Mouse (Mus musculus) midbrain, embryonic 12.5 days (tissue): ENCODE results near the gene Prap1. TPM values are rescaled to one million over a fixed set of nuclear protein-coding genes. Genes with fewer than 3 reads are reported as not detected.
"Not testable (repeated sequence)": the region's sequence is repeated elsewhere in the genome, so short reads cannot be mapped to it uniquely, and the experiment has no call there.

Experiments used
- ATAC-seq: fragments of 200-750 bp; cut with Nextera tagmentation; 2 replicates; pipeline ENCODE4 v1.8.0; 2017; ENCODE audit warnings: low read depth, moderate TSS enrichment, moderate library complexity; ENCODE audit not compliant: low FRiP score
- H3K27ac ChIP-seq: fragments of 300-500 bp; sonication (generic); replicated peaks from 2 replicates; pipeline ENCODE4 v1.5.1; 2016; ENCODE audit warnings: mild to moderate bottlenecking
- H3K27me3 ChIP-seq: fragments of 300-500 bp; sonication (generic); 2 replicates; pipeline ENCODE4 v1.6.1; 2016; ENCODE audit warnings: mild to moderate bottlenecking
- H3K36me3 ChIP-seq: fragments of 300-500 bp; sonication (generic); 2 replicates; pipeline ENCODE4 v1.6.1; 2016
- H3K4me1 ChIP-seq: fragments of 300-500 bp; sonication (generic); 2 replicates; pipeline ENCODE4 v1.6.1; 2016
- H3K4me2 ChIP-seq: fragments of 300-500 bp; sonication (generic); replicated peaks from 2 replicates; pipeline ENCODE4 v1.6.1; 2016; ENCODE audit warnings: mild to moderate bottlenecking, moderate library complexity
- H3K4me3 ChIP-seq: fragments of 300-500 bp; sonication (generic); 2 replicates; pipeline ENCODE4 v1.5.1; 2016; ENCODE audit warnings: mild to moderate bottlenecking
- H3K9ac ChIP-seq: fragments of 300-500 bp; sonication (generic); replicated peaks from 2 replicates; pipeline ENCODE4 v1.6.1; 2016; ENCODE audit warnings: mild to moderate bottlenecking, moderate library complexity
- H3K9me3 ChIP-seq: fragments of 300-500 bp; sonication (generic); 2 replicates; pipeline ENCODE4 v1.6.1; 2016; ENCODE audit warnings: mild to moderate bottlenecking
- WGBS: fragments of 180-500 bp; shearing (Covaris S2); methylation state at CpG from one replicate; pipeline ENCODE4 v1.1.7; 2016; 5-methylcytosine and 5-hydroxymethylcytosine counted together
- polyA plus RNA-seq: library from polyadenylated mRNA; unstranded; fragments of >200 nt; fragmentation: Nextera tagmentation; extraction: Ambion mirVana; gene quantifications from 2 replicates; pipeline ENCODE4 v1.2.1, GENCODE M21; 2016

The Prap1 gene
- polyA plus RNA-seq, 1 experiment from 2014 or later: not detected

- Histone ChIP-seq H3K4me3 (no peak overlapping the region), H3K9me3 (no peaks in the 10 kb centered on the region), H3K4me1 (peaks cover 9% of the 10 kb centered on the region), H3K27me3 (no peaks in the 10 kb centered on the region; the same call in 1 of the 2 replicates), H3K9ac (no peak overlapping the region), H3K27ac (no peak overlapping the region), H3K36me3 (no peaks in the 10 kb centered on the region), H3K4me2 (no peak overlapping the region)
- ATAC-seq: no peak
- 39% methylated on average over 4 of the region's 4 CpGs for WGBS
Measured at GRCm38 (mm10) chr7:140122765-140123164, 29.6 kb downstream of the Prap1 start.

- ATAC-seq: no peak
- H3K9me3 ChIP-seq: no peaks in the 10 kb centered on the region
- no peaks in the 10 kb centered on the region for H3K36me3 ChIP-seq
- no peak overlapping the region for H3K27ac ChIP-seq
- H3K4me3 ChIP-seq: no peak overlapping the region
- H3K9ac ChIP-seq: no peak overlapping the region
- no peak overlapping the region for H3K4me2 ChIP-seq
- peaks cover 9% of the 10 kb centered on the region for H3K4me1 ChIP-seq
- WGBS: 89% methylated on average over 1 of the region's 1 CpGs
- no peaks in the 10 kb centered on the region; the same call in 1 of the 2 replicates for H3K27me3 ChIP-seq
Measured at GRCm38 (mm10) chr7:140124382-140124781, 31.2 kb downstream of the Prap1 start.

- Histone ChIP-seq H3K4me2 (peak overlapping the region; percentile 77), H3K27ac (no peak overlapping the region), H3K9me3 (no peaks in the 10 kb centered on the region), H3K4me1 (peaks cover 9% of the 10 kb centered on the region), H3K27me3 (no peaks in the 10 kb centered on the region; the same call in 1 of the 2 replicates), H3K36me3 (peaks cover 5% of the 10 kb centered on the region; the same call in 1 of the 2 replicates), H3K9ac (peak overlapping the region; percentile 76), H3K4me3 (peak overlapping the region; percentile 74)
- peak; percentile 97 for ATAC-seq
- 2% methylated on average over 40 of the region's 40 CpGs for WGBS
Measured at GRCm38 (mm10) chr7:140125278-140126021, 32.3 kb downstream of the Prap1 start.

- 6% methylated on average over 5 of the region's 5 CpGs for WGBS
- Histone ChIP-seq H3K9ac (peak overlapping the region; percentile 76), H3K4me3 (peak overlapping the region; percentile 74), H3K36me3 (peaks cover 7% of the 10 kb centered on the region; the same call in 1 of the 2 replicates), H3K9me3 (no peaks in the 10 kb centered on the region), H3K27ac (no peak overlapping the region), H3K4me2 (peak overlapping the region; percentile 77), H3K27me3 (no peaks in the 10 kb centered on the region; the same call in 1 of the 2 replicates), H3K4me1 (peaks cover 9% of the 10 kb centered on the region)
- no peak for ATAC-seq
Measured at GRCm38 (mm10) chr7:140126022-140126350, 32.8 kb downstream of the Prap1 start.

- Histone ChIP-seq H3K9me3 (no peaks in the 10 kb centered on the region), H3K27ac (no peak overlapping the region), H3K4me2 (no peak overlapping the region), H3K9ac (no peak overlapping the region), H3K27me3 (no peaks in the 10 kb centered on the region; the same call in 1 of the 2 replicates), H3K4me1 (peaks cover 9% of the 10 kb centered on the region), H3K36me3 (peaks cover 7% of the 10 kb centered on the region; the same call in 1 of the 2 replicates), H3K4me3 (no peak overlapping the region)
- 91% methylated on average over 3 of the region's 3 CpGs for WGBS
- no peak for ATAC-seq
Measured at GRCm38 (mm10) chr7:140126934-140127333, 33.7 kb downstream of the Prap1 start.

- Histone ChIP-seq H3K27me3 (no peaks in the 10 kb centered on the region; the same call in 1 of the 2 replicates), H3K4me1 (peaks cover 9% of the 10 kb centered on the region), H3K27ac (no peak overlapping the region), H3K36me3 (peaks cover 7% of the 10 kb centered on the region; the same call in 1 of the 2 replicates), H3K9ac (no peak overlapping the region), H3K9me3 (no peaks in the 10 kb centered on the region), H3K4me3 (no peak overlapping the region), H3K4me2 (no peak overlapping the region)
- 82% methylated on average over 2 of the region's 2 CpGs for WGBS
- no peak for ATAC-seq
Measured at GRCm38 (mm10) chr7:140127911-140128310, 34.7 kb downstream of the Prap1 start.

GRCm38 (mm10) chr7:140132184-140132583 lies 39.0 kb downstream of the Prap1 start:
- not testable (repeated sequence) for H3K9ac ChIP-seq, H3K4me3 ChIP-seq, H3K4me1 ChIP-seq, H3K4me2 ChIP-seq, H3K27ac ChIP-seq, H3K36me3 ChIP-seq, H3K9me3 ChIP-seq, H3K27me3 ChIP-seq, ATAC-seq
- WGBS: 92% methylated on average over 7 of the region's 7 CpGs

- H3K9me3 ChIP-seq, H3K9ac ChIP-seq, H3K4me2 ChIP-seq, H3K36me3 ChIP-seq, H3K27ac ChIP-seq, H3K4me3 ChIP-seq, H3K4me1 ChIP-seq, H3K27me3 ChIP-seq, ATAC-seq: not testable (repeated sequence)
- WGBS: 98% methylated on average over 7 of the region's 7 CpGs
Measured at GRCm38 (mm10) chr7:140134033-140134432, 40.8 kb downstream of the Prap1 start.

- H3K9me3 ChIP-seq: no peaks in the 10 kb centered on the region
- no peak overlapping the region for H3K4me3 ChIP-seq
- ATAC-seq: no peak
- H3K4me1 ChIP-seq: peaks cover 7% of the 10 kb centered on the region
- WGBS: 87% methylated on average over 5 of the region's 5 CpGs
- no peak overlapping the region for H3K9ac ChIP-seq
- peaks cover 4% of the 10 kb centered on the region; the same call in 1 of the 2 replicates for H3K36me3 ChIP-seq
- no peak overlapping the region for H3K27ac ChIP-seq
- peaks cover 6% of the 10 kb centered on the region; the same call in 1 of the 2 replicates for H3K27me3 ChIP-seq
- no peak overlapping the region for H3K4me2 ChIP-seq
Measured at GRCm38 (mm10) chr7:140135106-140135770, 42.0 kb downstream of the Prap1 start.

GRCm38 (mm10) chr7:140137135-140138020 lies 44.2 kb downstream of the Prap1 start, which contains the start of gene Mtg1:
Mtg1 (plus strand) TSS chr7:140137564.
- H3K9ac ChIP-seq: peak within 1 kb of the TSS; percentile 80
- 1% methylated on average over 39 of the region's 39 CpGs for WGBS
- H3K27me3 ChIP-seq: peaks cover 11% of the 10 kb centered on the region; the same call in 1 of the 2 replicates
- no peaks in the 10 kb centered on the region for H3K36me3 ChIP-seq
- ATAC-seq: peak; percentile 97
- H3K4me1 ChIP-seq: peaks cover 7% of the 10 kb centered on the region
- H3K4me2 ChIP-seq: peak within 1 kb of the TSS; percentile 93
- no peaks in the 10 kb centered on the region for H3K9me3 ChIP-seq
- H3K27ac ChIP-seq: peak within 1 kb of the TSS; percentile 68; the same call in 1 of the 2 replicates
- H3K4me3 ChIP-seq: peak within 1 kb of the TSS; percentile 85

- no peak for ATAC-seq
- peak overlapping the region; percentile 80 for H3K9ac ChIP-seq
- H3K27ac ChIP-seq: peak overlapping the region; percentile 68; the same call in 1 of the 2 replicates
- H3K4me1 ChIP-seq: peaks cover 7% of the 10 kb centered on the region
- H3K4me2 ChIP-seq: peak overlapping the region; percentile 93
- H3K36me3 ChIP-seq: no peaks in the 10 kb centered on the region
- H3K9me3 ChIP-seq: no peaks in the 10 kb centered on the region
- H3K27me3 ChIP-seq: peaks cover 11% of the 10 kb centered on the region; the same call in 1 of the 2 replicates
- WGBS: 0% methylated on average over 8 of the region's 8 CpGs
- peak overlapping the region; percentile 85 for H3K4me3 ChIP-seq
Measured at GRCm38 (mm10) chr7:140138021-140138310, 44.8 kb downstream of the Prap1 start.
